Mouse (Mus musculus): Measurements from ENCODE around the gene Mmab.

GRCm38 (mm10) chr5:114428621-114429020, 15.2 kb downstream of the Mmab start:
- TF ChIP-seq EP300 (IDR thresholded peaks at IDR 0.05; ENCODE audit: low read depth), result no peak
- no peak for TF ChIP-seq CTCF (IDR thresholded peaks at IDR 0.05; ENCODE audit: low read depth)
